Mouse (Mus musculus) MEL-GATA-1-ER (cell line): ENCODE measurements at regions not wholly inside any gene's neighbourhood (a gene's known extent, or its start where the extent isn't known, plus 50 kb on each side); places are given as distances from the start of the nearest gene placed in this dataset.

Source experiments
- DNase-seq: peaks from one replicate; pipeline ENCODE4 v3.0.0-alpha.2; 2012; ENCODE audit warnings: low read depth; ENCODE audit errors: extremely low read depth

DNA sequence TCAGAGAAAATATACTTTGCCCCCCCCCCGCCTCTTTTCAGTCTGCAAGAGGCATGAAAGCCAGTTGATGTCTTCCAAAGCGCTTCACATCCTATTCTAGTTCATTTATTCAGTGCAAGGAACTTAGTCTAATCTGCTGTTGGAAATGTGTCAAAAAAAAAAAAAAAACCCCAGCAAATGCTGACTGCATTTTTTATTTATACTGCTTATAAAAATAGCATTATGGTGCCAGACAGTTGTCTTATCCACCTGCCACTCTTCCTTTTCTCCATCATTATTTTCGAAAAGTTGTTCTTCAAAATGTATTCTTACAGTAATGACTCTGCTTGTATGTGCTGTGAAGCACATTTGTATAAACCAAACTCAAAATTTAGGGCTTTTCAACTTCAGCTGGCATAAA, 917.3 kb downstream of the Brinp3 start:
- no peak for DNase-seq

DNA sequence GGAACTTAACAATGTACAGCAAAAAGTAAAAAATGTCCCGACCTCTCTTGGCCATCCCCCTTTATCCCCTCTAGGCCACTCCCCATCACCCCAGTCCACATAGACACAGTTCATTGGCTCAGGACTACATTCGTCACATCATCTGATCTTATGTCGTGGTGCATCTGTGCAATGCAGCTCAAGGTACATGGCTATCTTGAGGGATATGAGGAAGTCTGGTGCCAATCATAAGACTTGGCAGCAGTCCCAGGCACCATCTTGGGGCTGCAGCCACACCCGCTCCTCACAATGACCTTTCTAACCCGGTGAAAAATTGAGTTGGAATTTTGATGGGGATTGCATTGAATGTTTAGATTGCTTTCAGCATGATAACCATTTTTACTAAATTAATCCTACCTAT, 945.8 kb downstream of the Brinp3 start:
- peak; percentile 0 for DNase-seq

DNA sequence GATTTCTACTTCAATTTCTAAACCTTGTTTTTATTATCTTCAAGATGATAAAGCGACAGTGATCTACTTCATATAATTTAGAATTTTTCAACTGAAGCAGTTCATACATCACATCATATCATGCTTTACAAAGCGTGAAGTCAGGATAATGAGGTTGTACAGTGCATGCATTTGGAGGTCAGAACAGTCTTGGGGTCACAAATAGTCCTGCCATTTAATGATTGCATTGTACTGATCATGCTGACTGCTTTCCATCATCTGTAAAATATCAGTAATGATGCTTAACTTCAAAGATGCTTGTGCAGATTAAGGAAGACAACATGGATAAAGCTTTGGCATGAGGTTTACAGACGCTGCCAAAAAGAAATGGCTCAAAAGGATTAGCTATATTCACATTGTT, 952.0 kb downstream of the Brinp3 start:
- DNase-seq, result no peak
